Mouse (Mus musculus): Measurements from ENCODE around the gene Olfr994. TPM values are rescaled to one million over a fixed set of nuclear protein-coding genes. Genes with fewer than 3 reads are reported as not detected.

Olfr994 gene
- not detected for total RNA-seq (2021)
- long read RNA-seq, experiment 1: 0 reads
- long read RNA-seq, experiment 2: 0 reads

DNA sequence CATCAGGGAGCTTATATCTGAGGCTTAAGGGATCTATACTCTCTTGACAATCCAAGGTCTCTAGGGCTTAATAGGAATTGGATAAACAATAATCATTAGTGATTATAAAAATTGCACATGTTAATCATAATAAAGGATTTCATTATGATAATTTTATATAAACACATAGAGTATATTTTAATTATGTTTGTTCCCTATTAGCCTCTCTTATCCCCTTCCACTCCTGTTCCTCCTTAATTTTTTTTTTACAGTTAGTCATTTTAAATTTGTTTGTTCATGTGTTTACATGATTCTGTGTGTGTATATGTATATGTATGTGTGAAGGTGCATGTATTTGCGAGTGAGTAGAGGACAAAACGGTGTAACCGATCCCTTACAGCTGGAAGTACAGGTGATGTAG, at the start of gene Olfr994:
TSS of gene Olfr994 (minus strand) at position 101 of the 400 bp plus-strand sequence.
- DNase-seq (ENCODE audit: low spot score in 2 of 2): no peak

DNA sequence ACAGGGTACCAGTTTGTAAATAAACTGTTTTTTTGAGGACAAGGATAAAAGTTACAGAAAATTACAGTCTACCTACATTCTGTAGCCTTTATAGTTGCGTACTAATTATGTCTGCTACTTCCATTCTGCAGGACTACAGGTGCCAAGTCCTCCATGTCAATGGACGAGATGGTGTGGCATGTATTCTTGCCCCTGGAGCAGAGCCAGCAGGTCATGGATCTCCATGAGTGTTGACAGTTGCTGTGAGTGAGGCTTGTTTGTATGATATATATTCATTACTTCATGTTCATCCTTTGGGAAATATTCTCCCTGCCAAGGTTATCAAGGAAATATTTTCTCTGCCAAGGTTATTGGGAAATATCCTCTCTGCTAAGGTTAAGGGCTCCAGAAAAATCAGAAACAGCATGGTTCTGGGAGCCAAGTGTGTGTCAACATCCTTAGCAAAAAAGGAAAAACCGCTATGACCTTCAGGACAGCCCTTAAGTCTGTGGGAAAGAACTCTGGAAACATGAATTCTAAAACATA, 30.6 kb upstream of the Olfr994 start:
- no peak for DNase-seq (ENCODE audit: low spot score in 2 of 2)

DNA sequence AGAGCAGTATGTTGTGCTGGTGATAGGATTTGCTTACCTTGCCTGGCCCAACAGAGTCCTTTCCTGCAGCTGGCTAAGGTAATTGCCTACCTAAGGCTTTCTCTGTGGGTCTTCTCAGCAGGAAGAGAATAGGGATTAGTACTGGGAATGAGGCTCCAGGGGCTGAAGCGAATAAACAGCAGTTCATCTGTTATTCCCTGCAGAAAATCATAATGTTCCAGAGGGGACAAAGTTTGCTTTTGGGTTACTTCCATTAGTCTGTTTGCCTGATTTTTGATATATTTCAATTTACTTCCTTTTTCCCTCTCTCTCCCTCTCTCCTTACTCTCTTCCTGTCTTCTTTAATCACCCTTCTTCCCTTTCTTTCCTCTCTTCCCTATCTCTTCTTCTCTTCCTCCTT, 7.3 kb upstream of the Olfr994 start, which contains the start of gene Olfr995:
TSS of gene Olfr995 (minus strand) at position 101 of the 400 bp plus-strand sequence.
- no peak for DNase-seq (ENCODE audit: low spot score in 2 of 2)

DNA sequence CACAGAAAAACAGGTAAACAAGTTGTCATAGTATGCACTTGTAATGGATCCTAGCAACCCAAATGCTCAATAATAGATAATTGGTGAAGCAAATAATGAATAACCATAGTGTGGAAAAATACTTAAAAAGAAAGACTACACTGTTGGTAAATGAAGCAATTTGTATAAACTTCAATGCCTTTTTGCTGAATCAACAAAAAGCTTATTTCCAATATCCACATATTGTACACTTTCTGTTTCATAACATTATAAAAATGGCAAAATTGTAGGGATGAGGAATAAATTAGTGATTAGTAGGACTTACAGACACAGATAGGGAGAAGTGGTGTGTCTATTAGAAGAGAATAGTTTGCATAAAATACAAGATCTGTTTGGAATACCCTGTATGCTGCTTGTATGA, 6.3 kb upstream of the Olfr994 start:
- no peak for DNase-seq (ENCODE audit: low spot score in 2 of 2)

DNA sequence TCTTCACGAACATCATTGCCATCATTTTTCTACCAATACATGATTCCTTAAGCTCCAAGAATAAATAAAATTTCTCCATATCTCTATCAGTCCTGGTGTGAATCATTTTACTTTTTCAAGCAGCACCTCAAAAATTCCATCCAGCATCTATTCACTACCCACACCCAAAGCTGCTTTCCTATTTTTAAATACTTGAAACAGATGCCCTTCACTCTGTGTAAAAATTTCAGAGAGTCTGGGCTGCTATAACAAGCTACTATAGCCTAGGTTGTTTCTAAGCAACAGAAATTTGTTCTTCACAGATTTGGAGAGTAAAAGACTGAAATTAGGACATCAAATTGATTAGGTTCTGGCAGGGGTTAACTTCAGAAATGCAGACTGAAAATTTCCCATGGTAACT, 10.4 kb downstream of the Olfr994 start:
- DNase-seq (ENCODE audit: low spot score in 2 of 2): no peak

DNA sequence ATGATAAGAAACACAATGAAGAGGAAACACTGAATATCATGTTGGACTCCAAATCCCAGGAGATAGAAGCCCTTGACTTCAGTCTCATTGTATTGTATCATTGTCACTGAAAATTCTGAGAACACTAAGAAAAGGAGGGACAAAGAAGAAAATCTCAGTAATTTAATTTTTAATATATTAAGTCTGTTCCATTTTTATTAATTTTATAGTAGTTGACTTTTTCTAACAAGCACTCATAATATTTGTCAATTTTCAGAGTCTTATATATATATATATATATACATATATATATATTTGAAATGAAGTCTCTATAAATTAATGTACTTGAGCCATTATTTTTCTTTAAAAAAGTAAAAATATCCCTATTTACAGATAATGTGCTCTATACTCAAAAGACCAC, 21.5 kb downstream of the Olfr994 start, which contains the start of gene Olfr993:
TSS of gene Olfr993 (minus strand) at position 101 of the 400 bp plus-strand sequence.
- no peak for DNase-seq (ENCODE audit: low spot score in 2 of 2)

DNA sequence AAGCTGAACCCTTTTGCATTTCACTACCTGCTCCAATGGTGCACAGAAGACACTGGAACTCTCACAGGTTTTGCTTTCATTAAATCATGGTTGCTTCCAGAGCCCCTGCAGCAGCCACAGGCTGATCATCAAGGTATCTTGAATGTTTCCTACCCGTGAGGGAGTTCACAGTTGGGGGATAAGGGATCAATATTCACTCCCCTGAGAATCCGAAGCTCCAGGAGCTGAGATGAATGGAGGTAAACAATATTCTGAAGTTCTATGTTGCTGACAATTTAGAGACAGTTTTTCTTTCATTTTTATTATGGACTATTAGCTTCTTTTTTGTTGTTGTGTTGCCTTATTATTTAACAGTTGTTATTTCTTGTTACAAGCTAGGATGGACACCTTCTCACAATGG, 26.9 kb downstream of the Olfr994 start, which contains the start of gene Olfr992:
TSS of gene Olfr992 (minus strand) at position 101 of the 400 bp plus-strand sequence.
- no peak for DNase-seq (ENCODE audit: low spot score in 2 of 2)

Other genes with a start within 250 kb of the Olfr994 start
- gene Lrrc55, start 239.3 kb downstream of the Olfr994 start, total RNA-seq (2021): 10 to 100 TPM; 27.2 to 36.9 TPM
- gene Olfr987, start 97.1 kb downstream of the Olfr994 start, total RNA-seq (2021): not detected
- not detected for gene Olfr988, start 73.2 kb downstream of the Olfr994 start, total RNA-seq (2021)
- gene Olfr992, start 27.0 kb downstream of the Olfr994 start, total RNA-seq (2021): not detected
- gene Olfr993, start 21.6 kb downstream of the Olfr994 start, total RNA-seq (2021): not detected
- not detected for gene Olfr995, start 7.2 kb upstream of the Olfr994 start, total RNA-seq (2021)
- gene 4833423E24Rik, start 82.6 kb upstream of the Olfr994 start, total RNA-seq (2021): not detected
- not detected for gene Olfr996, start 142.8 kb upstream of the Olfr994 start, total RNA-seq (2021)
- not detected for gene Olfr998, start 152.5 kb upstream of the Olfr994 start, total RNA-seq (2021)
- not detected for gene Olfr1000, start 175.5 kb upstream of the Olfr994 start, total RNA-seq (2021)
- gene Olfr1002, start 214.3 kb upstream of the Olfr994 start, total RNA-seq (2021): not detected
- not detected for gene Olfr154, start 228.0 kb upstream of the Olfr994 start, total RNA-seq (2021)
- gene Olfr1006, start 242.3 kb upstream of the Olfr994 start, total RNA-seq (2021): not detected